Mouse (Mus musculus) adrenal gland, adult 8-10 months (tissue): ENCODE data around the gene Krt81. TPM values are rescaled to one million over a fixed set of nuclear protein-coding genes. Genes with fewer than 3 reads are reported as not detected.

Experiments
- DNase-seq: peaks from one replicate; pipeline ENCODE4 v3.0.0; 2022
- total RNA-seq, 4 experiments: library from RNA; stranded (reverse); gene quantifications; 2 replicates each; pipeline ENCODE4 v1.2.4; 2022

Gene Krt81
- total RNA-seq, 4 experiments from 2014 or later: not detected

DNA sequence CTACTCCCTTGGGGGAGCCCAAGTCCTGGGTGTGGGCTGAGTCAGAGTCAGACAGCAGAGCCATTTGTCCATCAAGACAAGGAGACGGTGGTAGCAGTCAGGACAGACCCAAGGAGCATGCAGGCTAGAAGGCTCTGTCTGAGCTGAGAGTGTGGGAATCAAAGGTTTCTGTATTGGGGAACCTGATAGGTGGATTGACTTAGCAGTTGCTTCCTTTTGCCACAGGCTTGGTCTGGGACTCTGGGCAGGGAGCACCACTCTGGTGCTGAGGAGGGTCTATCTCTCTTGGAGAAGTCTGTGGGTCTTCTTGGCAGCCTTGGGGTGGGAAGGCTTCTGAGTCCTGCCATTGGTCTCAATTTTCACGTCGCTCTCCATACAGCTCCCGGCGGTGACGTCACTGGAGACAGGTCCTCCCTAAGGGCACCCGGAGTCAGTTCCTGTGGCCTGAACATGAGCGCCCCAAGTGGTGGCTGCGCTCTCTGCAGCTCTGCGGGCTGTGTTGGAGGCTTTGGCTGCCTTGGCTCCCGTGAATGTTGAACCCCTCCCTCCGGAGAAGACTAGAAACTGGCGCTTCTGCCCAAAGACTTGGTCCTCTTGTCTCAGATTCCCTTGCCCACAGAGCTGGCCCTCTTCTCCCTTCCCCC, 10.3 kb downstream of the Krt81 start:
- DNase-seq: peak; percentile 60

DNA sequence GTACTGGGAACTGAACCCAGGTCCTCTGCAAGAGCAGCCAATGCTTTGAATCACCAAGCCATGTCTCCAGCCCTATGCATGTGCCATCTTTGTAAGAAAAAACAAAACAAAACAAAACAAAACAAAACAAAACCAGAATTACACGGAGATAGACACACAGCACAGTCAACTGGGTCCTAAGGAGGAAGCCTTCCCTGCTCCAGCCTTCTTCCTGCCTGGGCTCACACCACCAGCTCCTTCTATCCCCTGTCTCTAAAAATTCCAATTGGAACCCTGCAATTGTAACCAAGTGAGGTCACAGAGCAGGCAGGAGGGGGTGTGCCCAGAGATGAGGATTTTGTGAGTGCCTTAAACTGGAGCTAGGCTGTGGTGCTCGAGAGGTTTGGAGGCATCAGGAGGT, 16.1 kb downstream of the Krt81 start, which contains the start of gene Krt88:
TSS of gene Krt88 (plus strand) at position 301 of the 400 bp plus-strand sequence.
- no peak for DNase-seq

DNA sequence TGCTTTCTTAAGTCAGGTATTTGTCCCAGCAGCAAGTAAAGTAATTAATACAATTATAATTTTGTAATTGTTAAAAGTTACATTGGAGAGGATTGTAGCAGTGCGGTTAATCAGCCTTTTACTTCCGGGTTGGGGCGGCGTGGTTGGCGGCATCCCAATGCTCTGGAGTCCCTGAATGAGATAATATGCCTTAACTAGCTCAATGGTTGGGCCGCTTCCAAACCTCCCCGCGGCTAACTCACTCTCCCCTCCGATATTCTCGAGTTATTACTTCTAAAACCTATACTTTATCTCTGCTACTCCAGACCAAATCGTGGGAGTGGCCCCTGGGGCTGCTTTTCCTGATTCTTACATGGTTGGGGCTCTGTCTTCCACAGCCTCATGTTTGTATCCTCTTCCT, 17.0 kb downstream of the Krt81 start:
- no peak for DNase-seq

DNA sequence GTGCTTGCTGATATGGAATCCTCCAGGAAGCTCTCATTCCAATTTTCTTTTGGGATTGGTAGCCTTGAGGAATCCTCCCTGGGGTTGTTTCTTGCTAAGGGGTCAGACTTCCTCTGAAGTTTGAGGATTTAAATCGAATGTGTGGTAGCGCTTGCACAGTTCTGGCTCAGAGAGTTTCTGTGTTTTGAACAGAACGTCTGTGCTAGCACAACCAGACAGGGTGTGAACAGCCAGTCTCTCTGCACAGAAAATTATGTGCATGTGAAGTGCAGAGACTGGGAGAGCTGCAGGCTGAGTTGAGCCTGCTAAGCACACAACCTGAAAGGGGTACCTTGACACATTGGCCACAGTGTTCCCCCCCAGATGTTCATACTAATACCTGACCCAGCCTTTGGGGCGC, 22.7 kb downstream of the Krt81 start:
- DNase-seq: no peak

DNA sequence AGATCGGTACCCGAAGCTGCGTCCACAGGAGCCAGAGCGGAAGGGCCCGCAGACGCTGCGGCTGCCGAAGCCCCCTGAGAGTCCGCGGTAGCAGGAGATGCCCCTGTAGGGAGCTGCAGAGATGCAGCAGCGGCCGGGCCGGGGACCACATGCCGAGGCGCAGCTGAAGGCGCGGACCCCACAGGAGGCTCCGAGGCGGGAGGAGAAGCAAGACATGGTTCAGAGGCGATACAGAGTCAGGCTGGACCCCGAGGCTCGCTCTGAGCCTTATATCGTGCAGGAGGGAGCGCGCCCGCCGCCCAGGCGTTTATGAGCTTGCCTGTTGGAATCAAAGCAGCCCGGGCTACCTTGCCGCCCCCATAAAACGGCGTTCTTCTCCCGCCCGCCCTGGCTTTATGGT, 25.0 kb downstream of the Krt81 start, which contains the start of gene Krt87:
TSS of gene Krt87 (minus strand) at position 250 of the 400 bp plus-strand sequence.
- DNase-seq: no peak

DNA sequence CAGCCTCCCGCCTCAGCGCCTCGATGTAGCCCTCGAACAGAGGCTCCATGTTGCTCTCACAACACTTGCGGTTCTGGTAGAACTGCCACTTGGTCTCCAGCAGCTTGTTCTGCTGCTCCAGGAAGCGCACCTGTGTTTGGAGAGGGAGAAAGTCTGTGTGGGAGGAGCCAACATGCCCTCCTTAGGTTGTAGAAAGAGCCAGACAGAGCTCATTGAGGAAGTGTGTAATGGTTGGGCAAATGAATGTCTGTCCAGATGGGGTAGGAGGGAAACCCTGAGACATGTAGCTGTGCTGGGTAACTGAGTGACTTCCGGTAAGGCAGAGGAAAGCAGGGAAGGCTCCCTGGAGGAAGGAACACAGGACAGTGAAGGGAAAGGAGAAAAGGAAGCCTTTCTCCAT, 26.9 kb downstream of the Krt81 start:
- no peak for DNase-seq

DNA sequence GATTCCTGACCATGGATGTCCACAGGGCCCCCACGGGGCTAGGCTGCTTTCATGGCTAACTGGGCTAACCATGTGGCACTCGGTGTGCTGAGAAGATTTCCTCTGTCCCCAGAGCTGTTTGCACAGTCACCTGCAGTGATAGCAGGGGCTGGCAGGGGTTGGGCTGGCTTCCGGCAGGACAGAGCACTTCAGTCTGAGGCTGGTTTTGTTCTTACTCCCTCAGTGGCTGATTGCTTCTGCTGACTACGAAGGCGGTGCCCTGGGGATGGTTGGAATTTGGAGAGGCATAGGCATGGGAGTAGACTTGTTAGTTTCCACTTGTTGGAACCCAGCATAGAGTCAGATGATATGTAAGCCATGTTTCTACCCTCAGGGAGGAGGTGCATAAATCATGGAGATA, 38.6 kb downstream of the Krt81 start:
- no peak for DNase-seq

DNA sequence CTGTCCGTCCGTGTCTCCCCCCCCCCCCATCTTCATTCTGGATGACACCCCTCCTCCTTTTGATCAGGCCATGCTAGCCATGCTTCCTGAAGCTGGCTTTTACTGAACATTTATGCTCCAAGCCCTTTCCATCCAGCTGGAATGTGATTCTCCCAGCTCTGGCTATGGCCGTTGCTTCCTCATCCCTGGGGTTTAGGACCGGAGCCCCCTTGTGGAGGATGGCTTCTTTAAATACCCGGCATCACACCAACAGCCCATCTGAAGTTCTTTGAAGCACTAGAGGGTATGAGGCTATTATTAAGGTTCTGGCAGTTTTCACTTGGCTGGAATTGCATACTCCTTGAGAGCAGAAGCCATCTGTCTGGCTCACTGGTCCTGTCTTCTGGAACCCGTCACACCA, 42.6 kb downstream of the Krt81 start:
- no peak for DNase-seq

DNA sequence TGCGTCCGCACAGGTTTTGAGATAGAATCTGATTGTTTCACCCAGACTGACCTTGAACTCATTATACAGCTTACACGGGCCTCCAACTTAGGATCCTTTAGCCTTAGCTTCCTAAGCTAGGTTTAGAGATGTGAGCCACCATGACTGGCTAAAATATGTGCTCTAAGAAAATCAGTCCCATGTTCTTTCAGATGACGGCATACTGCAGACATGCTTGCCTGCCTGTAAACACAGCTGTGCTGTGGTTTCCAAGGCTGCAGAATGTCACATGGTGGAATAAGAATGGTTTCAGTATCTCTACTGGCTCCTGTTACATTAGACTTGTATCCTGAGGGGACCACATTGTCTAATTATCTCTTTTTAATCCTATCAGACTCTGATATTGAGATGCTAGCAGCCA, 44.6 kb downstream of the Krt81 start:
- DNase-seq: no peak

DNA sequence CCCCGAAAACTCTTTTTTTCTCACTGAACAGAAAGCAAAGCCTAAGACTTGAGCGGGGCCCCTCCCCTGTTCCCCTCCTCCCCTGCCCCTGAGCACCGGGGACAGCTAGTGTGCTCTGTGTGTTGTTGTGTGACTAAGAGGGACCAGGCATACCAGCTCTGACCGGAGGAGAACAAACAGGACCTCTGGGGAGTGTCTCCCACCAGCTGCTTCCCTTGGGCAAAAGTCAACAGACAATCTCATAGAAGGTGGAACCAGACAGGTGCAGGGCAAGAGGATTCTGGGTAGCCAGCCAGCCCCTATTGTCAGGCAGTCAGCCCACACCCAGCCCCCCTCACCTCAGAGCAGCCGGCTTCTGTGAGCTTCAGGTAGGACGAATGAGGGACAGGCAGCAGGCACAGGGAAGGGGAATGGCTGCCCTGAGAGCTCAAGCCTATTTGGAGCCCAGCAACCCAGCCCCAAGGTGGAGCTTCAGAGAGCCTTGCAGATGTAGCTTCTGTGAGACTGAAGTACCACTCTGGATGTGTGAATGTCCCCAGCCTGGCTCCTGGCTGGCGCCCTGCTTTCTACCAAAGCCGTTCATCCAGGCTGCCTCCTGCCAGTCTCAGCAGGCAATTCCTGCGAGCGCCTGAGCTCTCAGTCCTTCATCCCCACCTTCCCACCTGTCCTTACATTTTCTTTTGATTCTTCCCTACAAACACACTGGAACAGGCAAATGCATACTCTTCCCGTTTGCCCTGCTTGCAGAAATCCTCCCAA, 48.6 kb downstream of the Krt81 start:
- no peak for DNase-seq

DNA sequence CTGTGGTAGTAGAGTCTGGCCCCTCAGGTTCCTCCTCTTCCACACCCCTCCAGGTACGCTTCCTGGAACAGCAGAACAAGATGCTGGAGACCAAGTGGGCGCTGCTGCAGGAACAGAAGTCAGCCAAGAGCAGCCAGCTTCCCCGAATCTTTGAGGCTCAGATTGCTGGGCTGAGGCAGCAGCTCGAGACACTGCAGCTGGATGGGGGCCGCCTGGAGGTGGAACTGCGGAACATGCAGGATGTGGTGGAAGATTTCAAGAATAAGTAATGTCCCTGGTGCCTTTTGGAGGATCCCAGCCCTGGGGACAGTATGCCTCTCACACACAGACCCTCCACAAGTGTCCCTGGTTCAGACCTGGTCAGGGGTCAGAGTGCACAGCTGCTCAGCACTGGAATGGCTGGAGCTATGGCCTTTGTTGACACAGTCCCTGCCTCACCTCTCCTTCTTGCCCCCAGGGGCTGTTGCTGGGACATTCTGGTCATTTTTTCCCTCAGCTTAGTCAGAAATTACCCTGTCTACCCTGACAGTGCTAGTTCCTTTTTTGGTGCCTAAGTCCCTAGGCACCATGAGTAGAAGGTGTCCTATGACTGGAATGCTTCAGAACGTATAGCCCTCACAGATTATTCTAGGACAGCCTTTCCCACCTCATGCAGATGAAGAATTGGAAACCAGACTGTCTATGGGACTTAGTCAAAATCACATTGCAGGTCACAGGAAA, 49.5 kb downstream of the Krt81 start:
- DNase-seq: no peak

DNA sequence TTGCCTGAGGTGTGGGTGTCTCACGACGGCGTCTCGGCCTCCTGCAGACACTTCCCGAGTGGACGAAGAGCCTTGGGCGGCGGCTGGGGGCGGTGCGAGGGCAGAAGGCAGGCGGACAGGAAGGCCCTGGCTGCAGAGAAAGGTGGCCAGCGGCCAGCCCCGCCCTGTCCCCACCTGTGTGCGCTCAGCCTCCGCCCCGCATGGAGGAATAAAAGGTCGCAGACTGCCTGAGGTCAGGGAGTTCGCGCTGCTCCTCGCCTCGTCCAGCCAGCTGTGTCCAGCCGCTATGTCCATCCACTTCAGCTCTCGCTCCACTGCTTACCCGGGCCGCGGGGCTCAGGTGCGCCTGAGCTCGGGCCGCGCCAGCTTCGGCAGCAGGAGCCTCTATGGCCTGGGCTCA, 51.4 kb downstream of the Krt81 start:
- no peak for DNase-seq

DNA sequence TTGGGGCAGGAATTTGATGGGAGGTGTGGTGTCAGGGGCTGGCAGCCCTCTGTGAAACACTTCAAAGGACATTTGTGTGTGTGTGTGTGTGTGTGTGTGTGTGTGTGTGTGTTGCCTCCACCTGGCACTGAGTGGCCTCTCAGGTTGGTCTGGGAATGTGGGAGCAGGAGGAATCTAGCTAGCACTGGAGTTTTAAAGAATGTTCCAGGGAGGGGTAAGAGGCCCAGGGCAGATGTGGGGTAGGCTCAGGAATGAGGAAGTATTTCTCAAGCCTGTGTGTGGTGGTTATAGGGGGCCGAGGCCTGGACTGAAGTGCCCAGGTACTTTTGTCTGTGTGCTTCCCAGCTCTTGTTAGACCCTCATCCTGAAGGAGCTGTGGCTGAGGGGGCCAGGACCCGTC, 52.8 kb downstream of the Krt81 start, which contains the start of gene Krt7:
TSS of gene Krt7 (plus strand) at position 269 of the 400 bp plus-strand sequence.
- no peak for DNase-seq

Other genes with a start within 250 kb of the Krt81 start
- 10 to 100 TPM in 3 of 4 experiments, 1 to 10 TPM in 1; 8.8 to 19.6 (median 17.1) TPM for gene Grasp, start 239.6 kb downstream of the Krt81 start, total RNA-seq
- 100 to 1,000 TPM in 2 of 4 experiments, 10 to 100 TPM in 2; 42.9 to 895 (median 124) TPM for gene Nr4a1, start 209.5 kb downstream of the Krt81 start, total RNA-seq
- gene Atg101, start 179.5 kb downstream of the Krt81 start, total RNA-seq: 10 to 100 TPM; 31.4 to 48.9 (median 37.0) TPM
- gene 6030408B16Rik, start 170.5 kb downstream of the Krt81 start, total RNA-seq: under 1 TPM; 0.49 to 0.91 (median 0.71) TPM
- gene Krt80, start 93.6 kb downstream of the Krt81 start, total RNA-seq: 1 to 10 TPM; 7.0 to 9.8 (median 8.1) TPM
- gene Krt7, start 52.7 kb downstream of the Krt81 start, total RNA-seq: 1 to 10 TPM; 1.1 to 3.2 (median 1.5) TPM
- under 1 TPM in 1 of 4 experiments, not detected in 3; 0.17 TPM for gene Krt87, start 24.9 kb downstream of the Krt81 start, total RNA-seq
- not detected for gene Krt88, start 16.0 kb downstream of the Krt81 start, total RNA-seq
- not detected for gene Krt86, start 9.7 kb upstream of the Krt81 start, total RNA-seq
- not detected for gene Krt83, start 27.8 kb upstream of the Krt81 start, total RNA-seq
- not detected for gene Gm49425, start 53.5 kb upstream of the Krt81 start, total RNA-seq
- not detected for gene Krt84, start 69.1 kb upstream of the Krt81 start, total RNA-seq
- not detected for gene Krt82, start 86.9 kb upstream of the Krt81 start, total RNA-seq
- not detected for gene Krt90, start 99.2 kb upstream of the Krt81 start, total RNA-seq
- not detected for gene Krt75, start 110.2 kb upstream of the Krt81 start, total RNA-seq
- not detected for gene Gm5414, start 164.4 kb upstream of the Krt81 start, total RNA-seq
- gene Gm5478, start 183.6 kb upstream of the Krt81 start, total RNA-seq: not detected
- not detected for gene Krt6b, start 216.5 kb upstream of the Krt81 start, total RNA-seq
- not detected for gene Krt6a, start 230.6 kb upstream of the Krt81 start, total RNA-seq
- not detected for gene Krt5, start 249.1 kb upstream of the Krt81 start, total RNA-seq